Mouse (Mus musculus): ENCODE measurements at regions not wholly inside any gene's neighbourhood (a gene's known extent, or its start where the extent isn't known, plus 50 kb on each side); places are given as distances from the start of the nearest gene placed in this dataset.
A peak's percentile ranks its signal among the peaks of the same experiment; 100 is the strongest.

- no peak for DNase-seq
These were observed 114.5 kb downstream of the Dhx35 start for GRCm38 (mm10) chr2:158909086-158909485.

GRCm38 (mm10) chr2:158910325-158910724, 115.7 kb downstream of the Dhx35 start:
- DNase-seq: no peak

- DNase-seq: no peak
These were observed 116.6 kb downstream of the Dhx35 start for GRCm38 (mm10) chr2:158911191-158911590.

GRCm38 (mm10) chr2:158912631-158913258, 118.1 kb downstream of the Dhx35 start:
- DNase-seq: peak; percentile 55

GRCm38 (mm10) chr2:158917398-158917797, 122.8 kb downstream of the Dhx35 start:
- DNase-seq: no peak

- no peak for DNase-seq
These were observed 123.7 kb downstream of the Dhx35 start for GRCm38 (mm10) chr2:158918312-158918711.

GRCm38 (mm10) chr2:158921342-158922255, 127.0 kb downstream of the Dhx35 start:
- DNase-seq: no peak

- no peak for DNase-seq
These were observed 128.2 kb downstream of the Dhx35 start for GRCm38 (mm10) chr2:158922766-158923165.

GRCm38 (mm10) chr2:158929507-158929906, 134.9 kb downstream of the Dhx35 start:
- DNase-seq: no peak

- no peak for DNase-seq
These were observed 143.4 kb downstream of the Dhx35 start for GRCm38 (mm10) chr2:158937948-158938565.

GRCm38 (mm10) chr2:158949418-158949817, 154.8 kb downstream of the Dhx35 start:
- DNase-seq: no peak

GRCm38 (mm10) chr2:158951061-158951460, 156.5 kb downstream of the Dhx35 start:
- DNase-seq: no peak

GRCm38 (mm10) chr2:158956888-158957287, 162.3 kb downstream of the Dhx35 start:
- no peak for DNase-seq

GRCm38 (mm10) chr2:158965003-158965665, 170.5 kb downstream of the Dhx35 start:
- no peak for DNase-seq

- DNase-seq: no peak
These were observed 177.6 kb downstream of the Dhx35 start for GRCm38 (mm10) chr2:158972178-158972577.

- DNase-seq: peak; percentile 15
These were observed 191.0 kb downstream of the Dhx35 start for GRCm38 (mm10) chr2:158985529-158986148.

- DNase-seq: no peak
These were observed 208.0 kb downstream of the Dhx35 start for GRCm38 (mm10) chr2:159002481-159003186.

GRCm38 (mm10) chr2:159003187-159003497, 208.5 kb downstream of the Dhx35 start:
- no peak for DNase-seq

GRCm38 (mm10) chr2:159004417-159004816, 209.8 kb downstream of the Dhx35 start:
- no peak for DNase-seq

- no peak for DNase-seq
These were observed 218.1 kb downstream of the Dhx35 start for GRCm38 (mm10) chr2:159012725-159013124.

GRCm38 (mm10) chr2:159014553-159014952, 219.9 kb downstream of the Dhx35 start:
- DNase-seq: no peak

Measured in gastrocnemius, postnatal 10 days (tissue).